Mouse (Mus musculus) embryonic fibroblast, embryonic 13.5 days (primary cell): ENCODE measurements around the gene Pdcd1. TPM values are rescaled to one million over a fixed set of nuclear protein-coding genes. Genes with fewer than 3 reads are reported as not detected.

Experiments
- H3K27ac ChIP-seq: 2 replicates; pipeline ENCODE4 v1.5.1; 2012; ENCODE audit warnings: low read length, control low read depth, inconsistent platforms; ENCODE audit not compliant: insufficient read depth
- H3K4me1 ChIP-seq: 2 replicates; pipeline ENCODE4 v1.6.1; 2011; ENCODE audit warnings: low read length; ENCODE audit not compliant: control insufficient read depth, insufficient read depth
- H3K4me3 ChIP-seq: 2 replicates; pipeline ENCODE4 v1.5.1; 2011; ENCODE audit warnings: mild to moderate bottlenecking, control low read depth, low read length; ENCODE audit not compliant: insufficient read depth
- CTCF ChIP-seq: IDR thresholded peaks from 2 replicates; pipeline ENCODE4 v1.5.1; 2011; ENCODE audit warnings: mild to moderate bottlenecking, control low read depth, low read length, moderate library complexity, borderline replicate concordance; ENCODE audit not compliant: insufficient read depth
- POLR2A ChIP-seq: IDR thresholded peaks from 2 replicates; pipeline ENCODE4 v1.6.1; 2011; ENCODE audit warnings: low read depth, mild to moderate bottlenecking, control low read depth, low read length, moderate library complexity
- polyA plus RNA-seq: library from polyadenylated mRNA; stranded (reverse); fragments of >200 nt; gene quantifications from 2 replicates; pipeline ENCODE4 v1.2.4, GENCODE M21; 2011; ENCODE audit warnings: low read depth; ENCODE audit not compliant: missing spikeins, insufficient read length

The Pdcd1 gene
- polyA plus RNA-seq, 1 experiment, result not detected

DNA sequence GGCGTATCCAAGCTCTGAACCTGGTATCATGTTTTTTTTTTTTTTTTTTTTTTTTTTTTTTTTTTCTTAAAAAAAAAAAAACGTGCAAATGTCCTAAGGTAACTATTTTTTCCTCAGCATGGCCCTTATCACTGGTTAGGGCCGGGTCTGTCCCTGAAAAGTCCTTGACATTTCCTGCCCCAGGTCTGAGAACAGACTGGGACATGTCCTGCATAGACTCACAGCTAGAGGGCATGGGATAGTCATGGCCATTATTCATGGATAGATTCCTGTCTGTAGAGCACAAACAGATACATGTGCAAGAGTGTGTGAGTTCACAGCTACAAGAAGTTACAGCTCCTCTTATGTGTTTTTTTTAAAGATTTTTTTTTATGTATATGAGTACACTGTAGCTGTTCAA lies 63.6 kb downstream of the Pdcd1 start:
- Histone ChIP-seq H3K27ac (no peak overlapping the region), H3K4me3 (no peak overlapping the region), H3K4me1 (no peaks in the 10 kb centered on the region)
- TF ChIP-seq CTCF (no peak), POLR2A (no peak)

Other genes with a start within 250 kb of the Pdcd1 start
- gene Ing5, start 248.6 kb downstream of the Pdcd1 start, polyA plus RNA-seq, result 10.6 and 10.7 TPM in 2 replicates
- gene D2hgdh, start 227.6 kb downstream of the Pdcd1 start, polyA plus RNA-seq, result 7.9 and 12.7 TPM in 2 replicates
- not detected in 2 replicates for gene Gal3st2, start 191.2 kb downstream of the Pdcd1 start, polyA plus RNA-seq
- gene Gal3st2b, start 134.2 kb downstream of the Pdcd1 start, polyA plus RNA-seq, result not detected in 2 replicates
- 0.07 TPM in 1 of 2 replicates, not detected in the other for gene Gal3st2c, start 62.0 kb downstream of the Pdcd1 start, polyA plus RNA-seq
- not detected in 2 replicates for gene Neu4, start 32.1 kb downstream of the Pdcd1 start, polyA plus RNA-seq